Comparison of ENCODE assay signal across 9 mouse cellular contexts in genomic region chr5:64807603-64808002, GRCm38 (mm10). TPM values are rescaled to one million over a fixed set of nuclear protein-coding genes. Genes with fewer than 3 reads are reported as not detected.
DNase-seq lines count a peak whose midpoint lies in the region; ATAC-seq and TF ChIP-seq lines count a peak whose summit lies in the region.
"Had no signal": no experiment of that assay in that cellular context is flagged by ENCODE, and none has a peak within 500 bp of the region (broad histone marks: within the 10 kb centered on the region; RNA-seq: fewer than 3 reads in every experiment).

No protein-coding gene starts in this region.

- no peaks in the 10 kb centered on the region for H3K27me3 ChIP-seq in heart, embryonic 13.5 days (replicated peaks)
- no peaks in the 10 kb centered on the region for H3K27me3 ChIP-seq in ES-Bruce4 (ENCODE audit: control insufficient read depth, insufficient read depth, low read length, poor library complexity, severe bottlenecking)
- H3K27me3 ChIP-seq in forebrain, embryonic 12.5 days, result no peaks in the 10 kb centered on the region

- TF ChIP-seq CTCF in ES-Bruce4 (IDR thresholded peaks at IDR 0.05; ENCODE audit: low read depth, low read length), result no peak

- no peak for TF ChIP-seq EP300 in ES-Bruce4 (IDR thresholded peaks at IDR 0.05; ENCODE audit: insufficient read depth, low read depth, low read length)

- TF ChIP-seq POLR2A in ES-Bruce4 (IDR thresholded peaks at IDR 0.05; ENCODE audit: insufficient read depth, low read length), result no peak

- DNase-seq in heart, adult 9 months (ENCODE audit: low spot score in 2 of 2), result no peak
- DNase-seq in liver, result peak; percentile 61
- no peak for DNase-seq in gastrocnemius, postnatal 25 days
- DNase-seq: gastrocnemius, postnatal 14 days had no signal

- H3K4me1 ChIP-seq in heart, embryonic 13.5 days, result peaks cover 77% of the 10 kb centered on the region
- peaks cover 6% of the 10 kb centered on the region for H3K4me1 ChIP-seq in ES-Bruce4 (ENCODE audit: control insufficient read depth, insufficient read depth, low read length)
- H3K4me1 ChIP-seq in forebrain, embryonic 12.5 days, result peaks cover 68% of the 10 kb centered on the region

- H3K27ac ChIP-seq in heart, embryonic 13.5 days (replicated peaks), result peak overlapping the region; percentile 97
- no peak overlapping the region; the same call in 1 of the 2 replicates for H3K27ac ChIP-seq in ES-Bruce4 (ENCODE audit: insufficient read depth, low read length)
- H3K27ac ChIP-seq in forebrain, embryonic 12.5 days, result peak overlapping the region; percentile 76

- WGBS in heart, embryonic 13.5 days, result 24% methylated on average over 4 of the region's 4 CpGs
- WGBS in forebrain, embryonic 12.5 days, result 59% methylated on average over 4 of the region's 4 CpGs

- H3K4me2 ChIP-seq in heart, embryonic 13.5 days, result peak overlapping the region; percentile 89
- peak overlapping the region; percentile 31 for H3K4me2 ChIP-seq in forebrain, embryonic 12.5 days

- peak overlapping the region; percentile 88 for H3K9ac ChIP-seq in heart, embryonic 13.5 days
- peak overlapping the region; percentile 67 for H3K9ac ChIP-seq in ES-Bruce4 (ENCODE audit: low read depth, poor library complexity, severe bottlenecking)
- no peak overlapping the region for H3K9ac ChIP-seq in forebrain, embryonic 12.5 days

- ATAC-seq in heart, embryonic 13.5 days (ENCODE audit: extremely low read depth, insufficient number of reproducible peaks, low FRiP score, low TSS enrichment), result no peak
- ATAC-seq in forebrain, embryonic 12.5 days (ENCODE audit: low FRiP score), result no peak
- ATAC-seq in monocyte, adult 5-6 weeks (replicated peaks; ENCODE audit: insufficient number of reproducible peaks, low FRiP score, low TSS enrichment, poor library complexity, severe bottlenecking), result no peak
- ATAC-seq in frontal cortex, adult (ENCODE audit: low TSS enrichment), result no peak

- H3K4me3 ChIP-seq in heart, embryonic 13.5 days, result peak overlapping the region; percentile 80
- no peak overlapping the region for H3K4me3 ChIP-seq in ES-Bruce4 (ENCODE audit: low read depth, low read length)
- no peak overlapping the region for H3K4me3 ChIP-seq in forebrain, embryonic 12.5 days (replicated peaks)

- no peaks in the 10 kb centered on the region for H3K9me3 ChIP-seq in heart, embryonic 13.5 days
- no peaks in the 10 kb centered on the region for H3K9me3 ChIP-seq in ES-Bruce4 (replicated peaks; ENCODE audit: control insufficient read depth, insufficient read depth, low read length, poor library complexity, severe bottlenecking)
- H3K9me3 ChIP-seq in forebrain, embryonic 12.5 days, result no peaks in the 10 kb centered on the region

- peaks cover 15% of the 10 kb centered on the region for H3K36me3 ChIP-seq in heart, embryonic 13.5 days
- no peaks in the 10 kb centered on the region for H3K36me3 ChIP-seq in ES-Bruce4 (ENCODE audit: control insufficient read depth, insufficient read depth, low read length, poor library complexity, severe bottlenecking)
- H3K36me3 ChIP-seq in forebrain, embryonic 12.5 days (replicated peaks), result no peaks in the 10 kb centered on the region; the same call in 1 of the 2 replicates

RNA-seq across cellular contexts. Expression of gene Klf3, which starts 4.4 kb away (rescaled TPM):
- 49.8 TPM in 2 replicates for polyA plus RNA-seq in heart, embryonic 13.5 days (2015; fragmentation: Nextera tagmentation; extraction: Ambion mirVana)
- polyA plus RNA-seq in ES-Bruce4 (2011; ENCODE audit: insufficient read depth, insufficient read length, low read depth, missing spikeins), result 108 and 112 TPM in 2 replicates
- polyA plus RNA-seq in forebrain, embryonic 12.5 days (2016; fragmentation: Nextera tagmentation; extraction: Ambion mirVana), result 32.5 and 33.6 TPM in 2 replicates
- 144 to 183 TPM (median 159 TPM) in 3 replicates for total RNA-seq in monocyte, adult 5-6 weeks (2017)
- total RNA-seq in gastrocnemius, postnatal 25 days (2021), result 10 to 100 TPM; 12.6 to 17.5 TPM
